Comparison of ENCODE assay signal across 8 mouse cellular contexts in genomic region chr17:17624421-17624956, GRCm38 (mm10). TPM values are rescaled to one million over a fixed set of nuclear protein-coding genes. Genes with fewer than 3 reads are reported as not detected.
DNase-seq lines count a peak whose midpoint lies in the region; ATAC-seq and TF ChIP-seq lines count a peak whose summit lies in the region.

No protein-coding gene starts in this region.

- WGBS in hindbrain, postnatal 0 days: under 1% methylated on average over 50 of the region's 51 CpGs

- H3K4me2 ChIP-seq in hindbrain, postnatal 0 days (ENCODE audit: low read depth, low read length): peak overlapping the region; percentile 83

- no peaks in the 10 kb centered on the region for H3K36me3 ChIP-seq in hindbrain, postnatal 0 days (ENCODE audit: insufficient read depth, low read length)

- peak; percentile 72 for ATAC-seq in common myeloid progenitor, adult 5-6 weeks (replicated peaks; ENCODE audit: low read depth, poor library complexity, severe bottlenecking)
- peak; percentile 96 for ATAC-seq in hindbrain, postnatal 0 days
- peak; percentile 70 for ATAC-seq in megakaryocyte, adult 5-6 weeks (ENCODE audit: poor library complexity, severe bottlenecking)

- DNase-seq in ZHBTc4 (ENCODE audit: low read depth, low spot score): peak; percentile 99
- DNase-seq in gastrocnemius, adult 2 months: peak; percentile 97
- peak; percentile 98 for DNase-seq in hindbrain, postnatal 0 days (ENCODE audit: low spot score)
- DNase-seq in left cerebral cortex, adult 2 months (ENCODE audit: extremely low spot score in 1 of 2, low spot score in 2 of 2): peak; percentile 92 to 95
- DNase-seq in right cerebral cortex, adult 2 months (ENCODE audit: low spot score in 2 of 2): peak; percentile 90 to 91
- DNase-seq in urinary bladder, postnatal 14 days (ENCODE audit: low spot score): peak; percentile 94

- peak overlapping the region; percentile 93 for H3K4me3 ChIP-seq in gastrocnemius, adult 2 months
- peak overlapping the region; percentile 99 for H3K4me3 ChIP-seq in hindbrain, postnatal 0 days (ENCODE audit: low read length)
- H3K4me3 ChIP-seq in left cerebral cortex, adult 2 months: peak overlapping the region; percentile 96

- peak overlapping the region; percentile 99 for H3K9ac ChIP-seq in hindbrain, postnatal 0 days (replicated peaks; ENCODE audit: low read length)

- peak overlapping the region; percentile 98 for H3K27ac ChIP-seq in gastrocnemius, adult 2 months
- H3K27ac ChIP-seq in hindbrain, postnatal 0 days: peak overlapping the region; percentile 100
- H3K27ac ChIP-seq in left cerebral cortex, adult 2 months: peak overlapping the region; percentile 100

- no peaks in the 10 kb centered on the region for H3K27me3 ChIP-seq in hindbrain, postnatal 0 days (ENCODE audit: insufficient read depth, low read length)

- intact Hi-C loops in gastrocnemius, adult 2 months (cut with DNase I): loop anchor here (5.0 to 10.0 kb wide), 2 partner anchors 37 to 330 kb away; no protein-coding TSS in a partner anchor
- intact Hi-C loops in left cerebral cortex, adult 2 months (cut with DNase I): loop anchor here (1.0 to 10.0 kb wide), 4 partner anchors 37 to 620 kb away; partner anchors contain the start of gene Spaca6

- H3K9me3 ChIP-seq in hindbrain, postnatal 0 days (ENCODE audit: low read length): no peaks in the 10 kb centered on the region

- no peak for TF ChIP-seq CTCF in gastrocnemius, adult 2 months (IDR thresholded peaks at IDR 0.05)
- 0 out of 2 replicates have a peak, but pooled peaks have one; percentile 8 for TF ChIP-seq CTCF in hindbrain, postnatal 0 days (IDR thresholded peaks at IDR 0.05; ENCODE audit: low read depth)
- TF ChIP-seq CTCF in left cerebral cortex, adult 2 months (IDR thresholded peaks at IDR 0.05): peak; percentile 12

- 0 out of 2 replicates have a peak, but pooled peaks cover 6% of the 10 kb centered on the region for H3K4me1 ChIP-seq in hindbrain, postnatal 0 days (ENCODE audit: insufficient read depth, low read length)

RNA-seq across cellular contexts. Expression of gene Lnpep, which starts 0.4 kb away (rescaled TPM):
- total RNA-seq in common myeloid progenitor, adult 5-6 weeks (2017): 66.3 and 77.6 TPM in 2 replicates
- 10 to 100 TPM; 65.3 to 77.3 TPM for total RNA-seq in gastrocnemius, adult 2 months (2021)
- total RNA-seq in hindbrain, postnatal 0 days (2014; rRNA removed): 21.0 and 23.4 TPM in 2 replicates
- polyA plus RNA-seq in hindbrain, postnatal 0 days (2015; fragmentation: Nextera tagmentation; extraction: Ambion mirVana): 7.4 and 7.8 TPM in 2 replicates
- 100 to 1,000 TPM; 101 to 126 TPM for total RNA-seq in left cerebral cortex, adult 2 months (2021)
- total RNA-seq in megakaryocyte, adult 5-6 weeks (2015): 89.2 and 89.9 TPM in 2 replicates
- total RNA-seq in megakaryocyte, adult 5-6 weeks (2017): 57.6 and 72.7 TPM in 2 replicates

Comparison
In these comparisons a context has a peak if more than half of its experiments do, and no peak if none do; other contexts are left out.
1. Peak in every context shown above with its lines: DNase-seq, ATAC-seq, H3K4me3 ChIP-seq and H3K27ac ChIP-seq.